Mouse (Mus musculus): Measurements from ENCODE around the gene Rasgef1c.

Rasgef1c gene

GRCm38 (mm10) chr11:50024833-50025720 lies 123.4 kb downstream of the Rasgef1c start, which contains the start of gene Rnf130:
Rnf130 (plus strand) TSS chr11:50025346.
- peak; percentile 95 for DNase-seq (ENCODE audit: inconsistent ontology term)

- DNase-seq (ENCODE audit: inconsistent ontology term): peak; percentile 53
Observed at GRCm38 (mm10) chr11:50025721-50026520, 124.3 kb downstream of the Rasgef1c start.

DNA sequence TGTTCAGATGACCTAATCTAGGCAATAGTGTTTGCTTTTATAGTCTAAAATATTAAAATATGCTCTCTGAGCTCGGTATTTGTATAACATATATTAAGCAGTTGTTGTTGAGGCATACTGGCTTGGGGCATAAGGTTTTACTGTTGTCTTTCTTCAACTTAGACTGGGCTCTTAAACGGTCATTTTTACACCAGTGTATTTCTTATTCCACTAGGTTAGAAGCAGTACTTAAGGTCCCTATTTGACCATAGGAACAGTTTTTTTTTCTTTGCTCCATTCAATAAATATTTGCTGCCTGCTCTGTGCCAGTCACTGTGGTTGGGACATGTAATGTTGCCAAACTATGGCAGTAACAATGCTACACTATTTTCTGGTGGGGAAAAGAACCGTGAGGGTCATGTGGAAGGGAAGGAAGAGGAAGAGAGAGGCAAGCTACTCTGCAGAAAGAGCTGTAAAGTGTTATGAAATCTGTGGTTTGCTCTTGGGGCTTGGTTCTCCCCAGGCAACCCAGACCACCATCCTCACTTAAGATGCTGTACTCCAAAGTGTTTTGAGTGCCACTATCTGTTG lies 125.0 kb downstream of the Rasgef1c start:
- DNase-seq (ENCODE audit: inconsistent ontology term): peak; percentile 48

DNA sequence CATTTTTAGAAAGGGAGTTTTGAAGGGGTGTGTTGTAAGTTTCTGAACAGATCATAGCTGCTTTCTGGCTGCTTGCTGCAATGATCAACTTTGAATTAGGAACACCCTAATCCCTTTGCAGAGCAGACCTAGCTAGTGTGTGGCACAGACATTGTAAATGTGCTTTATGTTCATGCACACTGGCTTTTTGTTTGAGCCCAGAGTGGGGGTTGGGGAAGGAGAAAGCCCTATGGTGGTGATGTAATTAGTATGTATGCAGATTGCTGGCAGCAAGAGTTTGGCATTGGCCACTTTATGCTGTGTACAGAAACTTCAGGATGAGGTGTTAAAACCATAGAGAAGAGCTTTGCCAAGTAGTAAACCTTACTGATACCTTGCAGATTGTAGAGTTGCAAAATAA lies 126.8 kb downstream of the Rasgef1c start:
- DNase-seq (ENCODE audit: inconsistent ontology term): no peak

All from Muller cell, postnatal 12 days (primary cell).